Mouse (Mus musculus) kidney, adult 8-10 months (tissue): Measurements from ENCODE around the gene Fhl1.

Source experiments
- DNase-seq, 2 experiments: peaks; one replicate each; pipeline ENCODE4 v3.0.0; 2022

The Fhl1 gene

GRCm38 (mm10) chrX:56753317-56754289 lies 22.0 kb downstream of the Fhl1 start:
- no peak for DNase-seq

GRCm38 (mm10) chrX:56755646-56756045 lies 24.1 kb downstream of the Fhl1 start:
- DNase-seq, result peak; percentile 24 to 49

- DNase-seq, result no peak
Measured at GRCm38 (mm10) chrX:56756352-56756751, 24.8 kb downstream of the Fhl1 start.

- DNase-seq, result no peak
Measured at GRCm38 (mm10) chrX:56760257-56760760, 28.7 kb downstream of the Fhl1 start.

DNA sequence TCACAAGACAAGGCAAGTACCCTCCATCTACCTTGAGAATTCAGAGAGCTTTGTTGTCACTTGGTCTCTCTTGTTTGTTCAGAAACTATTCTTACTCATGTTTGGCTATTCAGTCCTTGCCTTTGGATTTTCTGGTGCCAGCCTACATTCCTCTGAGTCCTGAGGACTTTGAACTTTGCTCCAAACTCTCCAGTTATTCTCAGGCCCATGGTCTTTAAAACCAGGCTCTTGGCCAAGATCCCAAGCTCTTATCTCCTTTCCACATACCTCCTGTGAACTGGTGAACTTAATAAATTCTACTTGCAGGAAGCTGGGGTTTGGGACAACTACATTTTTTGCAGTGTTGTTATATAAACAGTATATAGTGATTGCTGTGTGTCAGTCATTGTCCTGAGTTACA lies 38.3 kb downstream of the Fhl1 start:
- DNase-seq, result peak; percentile 50 to 74

GRCm38 (mm10) chrX:56771751-56772150 lies 40.2 kb downstream of the Fhl1 start:
- no peak for DNase-seq

GRCm38 (mm10) chrX:56773329-56773728 lies 41.7 kb downstream of the Fhl1 start:
- no peak for DNase-seq

GRCm38 (mm10) chrX:56786281-56787061 lies 54.9 kb downstream of the Fhl1 start:
- peak in 1 of 2 experiments; percentile 42 for DNase-seq

- DNase-seq, result peak; percentile 18 to 19
Measured at GRCm38 (mm10) chrX:56787486-56787885, 55.9 kb downstream of the Fhl1 start.

DNA sequence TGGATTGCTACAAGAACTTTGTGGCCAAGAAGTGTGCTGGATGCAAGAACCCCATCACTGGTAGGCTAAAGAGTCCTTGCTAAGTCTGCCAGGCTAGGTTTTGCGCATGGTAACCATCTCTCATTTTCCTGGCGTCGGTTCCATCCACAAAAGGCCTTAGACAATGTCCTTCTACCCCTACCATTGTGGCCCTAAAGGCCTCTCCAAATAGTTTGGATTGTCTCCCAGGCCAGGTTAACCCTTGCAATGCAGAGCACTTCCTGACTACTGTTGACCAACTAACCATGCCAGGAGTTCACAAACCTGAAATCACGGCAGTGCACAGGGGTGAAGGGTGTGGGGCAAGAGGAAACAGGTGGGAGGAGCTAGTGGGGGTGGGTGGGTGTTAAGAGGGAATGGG lies 59.0 kb downstream of the Fhl1 start:
- DNase-seq, result no peak

DNA sequence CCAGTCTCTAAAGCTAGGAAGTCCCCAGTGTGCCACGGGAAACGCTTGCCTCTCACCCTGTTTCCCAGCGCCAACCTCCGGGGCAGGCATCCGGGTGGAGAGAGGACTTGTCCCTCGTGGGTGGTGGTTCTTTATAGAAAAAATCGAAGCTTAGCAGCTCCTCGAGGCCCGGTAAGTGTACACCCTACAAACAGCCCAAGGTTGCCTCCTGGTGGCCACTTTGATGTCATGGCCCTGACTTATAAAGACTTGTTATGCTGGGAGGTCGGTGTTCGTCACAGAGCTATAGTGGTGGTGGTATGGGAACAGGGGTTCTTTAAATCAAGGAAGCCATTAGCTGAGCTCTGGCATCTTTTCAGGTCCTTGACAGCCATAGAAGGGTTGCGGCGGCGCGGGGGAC lies 59.7 kb downstream of the Fhl1 start:
- DNase-seq, result peak; percentile 23 to 52

DNA sequence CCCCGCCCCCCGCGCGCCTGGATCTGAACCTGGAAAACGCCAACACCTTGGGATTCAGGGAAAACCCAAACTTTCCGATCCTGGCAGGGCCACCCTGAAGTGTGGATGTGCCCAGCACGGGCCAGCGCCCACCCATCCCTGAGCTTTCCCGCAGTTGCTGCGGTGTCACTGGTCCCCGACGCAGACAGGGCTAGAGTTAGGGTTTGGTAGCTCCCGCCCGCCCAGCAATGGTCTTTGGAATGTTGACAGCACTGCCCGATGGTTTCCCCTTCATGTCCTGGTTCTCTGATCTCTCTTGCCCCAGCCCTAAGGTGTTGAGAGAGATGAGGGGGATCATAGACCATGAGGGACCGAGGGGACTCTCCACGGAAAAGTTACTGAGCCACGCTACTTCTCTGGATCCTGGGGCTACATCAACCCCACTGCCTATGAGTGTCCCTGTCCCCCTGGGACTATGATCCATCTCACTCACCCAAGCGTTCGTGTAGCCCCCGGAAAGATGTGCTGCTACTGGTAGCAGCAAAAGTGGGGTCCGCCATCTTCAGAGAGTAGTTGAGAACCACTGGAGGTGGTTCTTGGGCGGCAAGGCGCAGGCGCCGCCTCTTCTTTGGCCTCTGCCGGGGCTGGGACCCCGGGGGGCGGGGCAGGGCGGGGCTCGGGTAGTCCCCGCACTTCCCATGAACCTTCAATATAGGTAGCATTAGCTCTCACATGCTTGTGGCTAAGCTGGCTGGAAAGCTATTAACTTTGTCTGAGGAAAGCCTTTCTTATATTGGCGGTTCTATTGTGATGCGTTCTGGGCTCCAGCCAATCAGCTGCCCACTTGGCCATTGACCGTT lies 90.4 kb downstream of the Fhl1 start, which contains the start of gene Map7d3:
TSS of gene Map7d3 (minus strand) at position 562 of the 839 bp plus-strand sequence.
- no peak for DNase-seq

GRCm38 (mm10) chrX:56827492-56827891 lies 95.9 kb downstream of the Fhl1 start:
- no peak for DNase-seq

- no peak for DNase-seq
Measured at GRCm38 (mm10) chrX:56835842-56836241, 104.3 kb downstream of the Fhl1 start.

GRCm38 (mm10) chrX:56839369-56839768 lies 107.8 kb downstream of the Fhl1 start:
- DNase-seq, result peak; percentile 4 to 5

DNA sequence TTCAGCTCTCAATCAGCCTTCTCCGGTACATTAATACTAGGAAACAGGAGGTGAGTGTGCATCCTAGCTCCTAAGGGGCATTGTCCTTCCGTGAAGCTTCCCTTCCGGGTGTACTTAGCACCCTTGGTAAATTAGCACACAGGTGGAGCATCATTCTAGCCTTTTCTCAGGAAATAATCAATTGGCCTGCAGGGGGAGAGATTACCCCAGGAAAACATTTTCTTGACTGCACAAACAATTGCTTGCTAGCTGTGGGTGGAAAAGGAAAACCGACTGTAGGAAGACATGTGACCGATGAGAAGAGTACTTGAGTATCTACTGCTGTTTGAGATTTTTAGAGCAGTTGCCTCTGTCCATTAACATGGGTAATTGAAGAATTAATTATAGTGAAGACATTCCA lies 109.7 kb downstream of the Fhl1 start:
- DNase-seq, result peak in 1 of 2 experiments; percentile 3
